Mouse (Mus musculus): ENCODE results near the gene Creb3. TPM values are rescaled to one million over a fixed set of nuclear protein-coding genes. Genes with fewer than 3 reads are reported as not detected.

Gene Creb3
- polyA plus RNA-seq (2016; fragmentation: Nextera tagmentation; extraction: Ambion mirVana): 48.8 and 64.1 TPM in 2 replicates

DNA sequence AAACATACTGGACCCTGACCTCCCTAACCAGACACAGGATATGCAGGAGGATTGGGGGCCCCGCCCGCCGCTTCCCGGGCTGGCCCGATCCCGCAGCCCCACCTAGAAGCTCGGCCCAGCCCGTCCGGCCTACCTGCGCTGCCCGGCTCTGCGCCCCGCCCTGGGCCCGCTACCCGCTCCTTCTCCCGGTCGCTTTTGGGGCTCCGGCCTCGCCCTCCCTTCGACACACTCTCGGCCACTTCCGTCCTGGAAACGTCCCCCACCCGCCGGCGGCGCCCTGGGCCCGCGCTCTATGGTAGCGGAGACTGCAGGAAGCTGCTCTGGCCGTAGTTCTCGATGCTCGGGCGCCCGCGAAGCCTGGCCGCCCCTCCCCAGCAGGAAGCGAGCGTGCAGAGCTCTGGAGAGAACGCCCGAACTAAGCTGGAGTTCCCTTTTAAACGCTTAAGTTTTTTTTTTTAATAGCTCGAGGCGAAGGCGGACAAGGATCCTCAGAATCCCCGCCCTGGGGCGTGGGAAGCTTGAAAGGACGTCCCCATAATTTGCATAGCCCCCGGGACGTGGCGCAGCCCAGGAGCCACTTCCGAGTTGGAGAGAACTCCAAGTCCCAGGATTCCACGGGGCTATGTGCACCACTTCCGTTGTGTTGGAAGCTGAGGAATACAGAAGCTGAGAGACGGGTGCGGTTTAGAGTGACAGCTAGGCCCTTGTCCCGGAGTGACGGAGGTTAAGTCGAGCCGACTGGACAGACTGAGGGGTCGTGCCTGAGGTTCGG is at the start of gene Creb3, which contains the start of gene Tln1:
TSS of gene Creb3 (plus strand) at position 336 of the 772 bp plus-strand sequence.
TSS of gene Tln1 (minus strand) at position 695 of the 772 bp plus-strand sequence.
- H3K27ac ChIP-seq (replicated peaks): peak within 1 kb of the TSS; percentile 98

DNA sequence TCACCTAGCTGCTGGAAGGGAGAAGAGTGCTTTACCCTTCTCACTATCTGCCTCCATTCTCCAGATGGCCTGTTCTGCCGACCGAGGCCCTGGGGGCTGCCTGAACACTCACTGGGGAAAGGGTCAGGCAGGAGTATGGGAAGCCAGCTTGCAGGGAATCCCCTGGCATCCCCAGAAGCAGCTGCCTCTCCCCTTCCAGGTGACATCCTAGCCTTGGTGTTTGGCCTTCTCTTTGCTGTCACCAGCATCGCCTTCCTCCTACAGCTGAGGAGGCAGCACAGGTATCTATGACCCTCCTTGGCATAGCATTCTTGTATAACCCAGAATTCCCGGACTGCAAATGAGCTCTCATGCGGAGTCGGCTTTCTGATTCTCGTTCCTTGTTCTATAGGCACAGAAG is 49.5 kb upstream of the Creb3 start:
- Histone ChIP-seq H3K9me3 (no peaks in the 10 kb centered on the region), H3K27me3 (peaks cover 34% of the 10 kb centered on the region), H3K36me3 (no peaks in the 10 kb centered on the region), H3K9ac (replicated peaks) (no peak overlapping the region), H3K4me1 (peaks cover 18% of the 10 kb centered on the region), H3K4me3 (no peak overlapping the region), H3K27ac (replicated peaks) (no peak overlapping the region), H3K4me2 (replicated peaks) (no peak overlapping the region)
- WGBS: 69% methylated on average over 7 of the region's 7 CpGs
- ATAC-seq (ENCODE audit: low FRiP score, low read depth): no peak

More for the DNA sequence above, at the start of gene Creb3, which contains the start of gene Tln1:
- peak within 1 kb of the TSS; percentile 92 for H3K4me3 ChIP-seq
- peak within 1 kb of the TSS; percentile 93 for H3K9ac ChIP-seq (replicated peaks)
- under 1% methylated on average over 62 of the region's 62 CpGs for WGBS
- H3K36me3 ChIP-seq: peaks cover 27% of the 10 kb centered on the region
- no peaks in the 10 kb centered on the region for H3K27me3 ChIP-seq
- peaks cover 49% of the 10 kb centered on the region for H3K4me1 ChIP-seq
- peak within 1 kb of the TSS; percentile 87 for H3K4me2 ChIP-seq (replicated peaks)
- ATAC-seq (ENCODE audit: low FRiP score, low read depth): peak; percentile 96
- no peaks in the 10 kb centered on the region for H3K9me3 ChIP-seq

GRCm38 (mm10) chr4:43513300-43513699 is 48.8 kb upstream of the Creb3 start:
- Histone ChIP-seq H3K4me2 (replicated peaks) (no peak overlapping the region), H3K27ac (replicated peaks) (no peak overlapping the region), H3K27me3 (peaks cover 33% of the 10 kb centered on the region), H3K4me1 (peaks cover 12% of the 10 kb centered on the region), H3K9ac (replicated peaks) (no peak overlapping the region), H3K36me3 (no peaks in the 10 kb centered on the region), H3K9me3 (no peaks in the 10 kb centered on the region), H3K4me3 (no peak overlapping the region)
- ATAC-seq (ENCODE audit: low FRiP score, low read depth): no peak
- WGBS: 94% methylated on average over 4 of the region's 4 CpGs

DNA sequence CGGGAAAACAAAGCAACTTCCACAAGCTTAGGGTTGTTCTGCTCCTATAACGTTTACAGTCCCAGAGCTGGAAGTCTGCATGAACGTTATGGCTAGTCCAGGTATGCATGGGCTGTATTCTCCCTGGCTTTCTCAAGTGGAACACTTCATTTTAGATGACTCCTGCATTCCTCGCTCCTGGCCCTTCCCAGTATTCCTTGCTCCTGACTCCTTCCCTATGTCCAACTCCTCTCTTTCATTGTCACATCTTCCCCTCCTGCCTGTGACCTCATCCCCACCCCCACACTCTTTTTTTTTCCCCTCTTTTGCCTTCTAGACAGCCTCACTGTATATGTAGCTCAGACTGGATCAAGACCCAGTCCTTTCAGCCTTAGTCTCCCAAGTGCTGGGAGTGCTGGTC is 48.3 kb upstream of the Creb3 start:
- H3K27me3 ChIP-seq: peaks cover 33% of the 10 kb centered on the region
- no peak overlapping the region for H3K9ac ChIP-seq (replicated peaks)
- H3K36me3 ChIP-seq: no peaks in the 10 kb centered on the region
- no peak for ATAC-seq (ENCODE audit: low FRiP score, low read depth)
- 76% methylated on average over 4 of the region's 4 CpGs for WGBS
- H3K27ac ChIP-seq (replicated peaks): no peak overlapping the region
- peaks cover 12% of the 10 kb centered on the region for H3K4me1 ChIP-seq
- no peak overlapping the region for H3K4me2 ChIP-seq (replicated peaks)
- H3K9me3 ChIP-seq: no peaks in the 10 kb centered on the region
- H3K4me3 ChIP-seq: no peak overlapping the region

- no peak overlapping the region for H3K9ac ChIP-seq (replicated peaks)
- ATAC-seq (ENCODE audit: low FRiP score, low read depth): no peak
Measured at GRCm38 (mm10) chr4:43515764-43516708, 46.1 kb upstream of the Creb3 start.

DNA sequence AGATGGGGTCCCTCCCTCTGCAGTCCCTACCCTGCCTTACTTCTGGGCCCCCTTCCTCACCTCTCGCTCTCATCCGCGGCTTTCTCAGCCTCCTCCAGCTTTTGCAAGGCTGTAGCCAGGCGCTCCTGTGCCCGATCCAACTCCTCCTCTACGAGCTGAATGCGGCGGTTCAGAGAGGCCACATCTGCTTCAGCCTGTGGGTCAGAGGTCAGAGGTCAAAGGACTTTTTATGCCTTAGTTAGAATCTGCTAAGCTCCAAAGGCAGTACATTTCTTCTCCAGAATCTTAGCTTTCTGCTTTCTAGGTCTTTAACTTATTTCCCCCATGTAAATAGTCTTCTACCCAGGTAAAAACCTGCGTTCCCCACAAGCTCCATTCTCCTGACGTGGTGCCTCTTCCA is 42.6 kb upstream of the Creb3 start:
- Histone ChIP-seq H3K9ac (replicated peaks) (no peak overlapping the region), H3K4me1 (peaks cover 30% of the 10 kb centered on the region), H3K36me3 (no peaks in the 10 kb centered on the region), H3K27ac (replicated peaks) (no peak overlapping the region), H3K4me3 (no peak overlapping the region), H3K27me3 (peaks cover 61% of the 10 kb centered on the region), H3K9me3 (no peaks in the 10 kb centered on the region), H3K4me2 (replicated peaks) (peak overlapping the region; percentile 36; the same call in 1 of the 2 replicates)
- 12% methylated on average over 10 of the region's 10 CpGs for WGBS
- ATAC-seq (ENCODE audit: low FRiP score, low read depth): no peak

More at GRCm38 (mm10) chr4:43515764-43516708, 46.1 kb upstream of the Creb3 start:
- peaks cover 12% of the 10 kb centered on the region for H3K4me1 ChIP-seq
- H3K27ac ChIP-seq (replicated peaks): no peak overlapping the region
- H3K27me3 ChIP-seq: peaks cover 34% of the 10 kb centered on the region
- no peaks in the 10 kb centered on the region for H3K36me3 ChIP-seq
- H3K4me3 ChIP-seq: no peak overlapping the region
- 70% methylated on average over 11 of the region's 11 CpGs for WGBS
- H3K4me2 ChIP-seq (replicated peaks): no peak overlapping the region
- no peaks in the 10 kb centered on the region for H3K9me3 ChIP-seq

DNA sequence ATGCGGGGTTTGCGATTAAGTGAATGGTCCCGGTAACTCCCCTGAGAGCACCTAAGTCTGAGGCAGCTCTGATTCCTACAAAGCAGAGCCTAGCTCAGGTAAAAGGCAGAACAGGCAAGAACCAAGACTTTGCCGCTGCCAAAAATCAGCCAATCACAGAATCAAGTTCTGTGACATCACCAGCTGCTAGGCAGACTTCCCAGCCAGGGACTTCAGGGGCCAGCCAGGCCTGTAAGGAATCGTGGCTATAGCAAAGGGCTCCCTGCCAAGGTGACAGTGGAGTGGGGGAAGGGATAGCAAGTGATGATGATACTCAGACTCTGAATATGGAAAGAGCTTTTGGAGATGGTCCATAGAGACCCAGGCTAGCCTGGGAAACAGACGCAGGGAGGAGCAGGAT is 42.2 kb upstream of the Creb3 start:
- peak; percentile 53; the same call in 1 of the 2 replicates for ATAC-seq (ENCODE audit: low FRiP score, low read depth)
- Histone ChIP-seq H3K4me3 (no peak overlapping the region), H3K27ac (replicated peaks) (no peak overlapping the region), H3K36me3 (no peaks in the 10 kb centered on the region), H3K9ac (replicated peaks) (no peak overlapping the region), H3K4me2 (replicated peaks) (peak overlapping the region; percentile 36; the same call in 1 of the 2 replicates), H3K27me3 (peaks cover 65% of the 10 kb centered on the region), H3K9me3 (no peaks in the 10 kb centered on the region), H3K4me1 (peaks cover 32% of the 10 kb centered on the region)
- 15% methylated on average over 6 of the region's 6 CpGs for WGBS

- Histone ChIP-seq H3K4me3 (no peak overlapping the region), H3K9ac (replicated peaks) (no peak overlapping the region), H3K9me3 (0 out of 2 replicates have a peak, but pooled peaks cover 4% of the 10 kb centered on the region), H3K27me3 (peaks cover 28% of the 10 kb centered on the region), H3K36me3 (peaks cover 20% of the 10 kb centered on the region), H3K4me2 (replicated peaks) (no peak overlapping the region), H3K27ac (replicated peaks) (no peak overlapping the region), H3K4me1 (peaks cover 19% of the 10 kb centered on the region)
- ATAC-seq (ENCODE audit: low FRiP score, low read depth): no peak
- WGBS: 68% methylated on average over 5 of the region's 5 CpGs
Measured at GRCm38 (mm10) chr4:43527880-43528279, 34.3 kb upstream of the Creb3 start.

DNA sequence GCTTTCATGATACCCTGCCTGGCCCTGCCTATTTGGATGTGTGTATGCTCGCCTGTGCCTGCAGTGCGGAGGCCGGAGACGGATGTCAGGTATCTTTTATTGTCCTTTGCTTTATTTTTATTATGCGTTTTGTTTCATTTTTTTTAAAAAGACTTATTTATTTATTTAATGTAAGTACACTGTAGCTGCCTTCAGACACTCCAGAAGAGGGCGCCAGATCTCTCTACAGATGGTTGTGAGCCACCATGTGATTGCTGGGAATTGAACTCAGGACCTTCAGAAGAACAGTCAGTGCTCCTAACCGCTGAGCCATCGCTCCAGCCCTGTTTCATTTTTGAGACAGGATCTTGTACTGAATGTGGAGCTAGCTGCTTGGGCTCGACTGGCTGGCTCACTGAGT is 33.6 kb upstream of the Creb3 start:
- 0 out of 2 replicates have a peak, but pooled peaks cover 4% of the 10 kb centered on the region for H3K9me3 ChIP-seq
- H3K9ac ChIP-seq (replicated peaks): no peak overlapping the region
- 79% methylated on average over 9 of the region's 9 CpGs for WGBS
- no peak for ATAC-seq (ENCODE audit: low FRiP score, low read depth)
- H3K4me2 ChIP-seq (replicated peaks): no peak overlapping the region
- H3K4me3 ChIP-seq: no peak overlapping the region
- H3K27me3 ChIP-seq: peaks cover 22% of the 10 kb centered on the region
- peaks cover 26% of the 10 kb centered on the region for H3K36me3 ChIP-seq
- no peak overlapping the region for H3K27ac ChIP-seq (replicated peaks)
- peaks cover 13% of the 10 kb centered on the region for H3K4me1 ChIP-seq

GRCm38 (mm10) chr4:43530081-43530501 is 32.0 kb upstream of the Creb3 start:
- no peaks in the 10 kb centered on the region for H3K4me1 ChIP-seq
- H3K4me3 ChIP-seq: no peak overlapping the region
- ATAC-seq (ENCODE audit: low FRiP score, low read depth): no peak
- no peak overlapping the region for H3K9ac ChIP-seq (replicated peaks)
- 72% methylated on average over 8 of the region's 8 CpGs for WGBS
- peaks cover 6% of the 10 kb centered on the region for H3K27me3 ChIP-seq
- H3K36me3 ChIP-seq: peaks cover 42% of the 10 kb centered on the region
- 0 out of 2 replicates have a peak, but pooled peaks cover 4% of the 10 kb centered on the region for H3K9me3 ChIP-seq
- H3K4me2 ChIP-seq (replicated peaks): no peak overlapping the region
- H3K27ac ChIP-seq (replicated peaks): no peak overlapping the region

GRCm38 (mm10) chr4:43530581-43530980 is 31.6 kb upstream of the Creb3 start:
- ATAC-seq (ENCODE audit: low FRiP score, low read depth): no peak
- WGBS: 27% methylated on average over 7 of the region's 7 CpGs

More at GRCm38 (mm10) chr4:43530581-43530980, 31.6 kb upstream of the Creb3 start:
- Histone ChIP-seq H3K4me3 (no peak overlapping the region), H3K4me1 (no peaks in the 10 kb centered on the region), H3K27me3 (peaks cover under 1% of the 10 kb centered on the region), H3K36me3 (peaks cover 47% of the 10 kb centered on the region), H3K9me3 (0 out of 2 replicates have a peak, but pooled peaks cover 4% of the 10 kb centered on the region), H3K9ac (replicated peaks) (no peak overlapping the region), H3K27ac (replicated peaks) (no peak overlapping the region), H3K4me2 (replicated peaks) (no peak overlapping the region)
